Mouse (Mus musculus) heart, adult 2 months (tissue): ENCODE measurements around the gene Aamdc.

ENCODE experiments used
- CTCF ChIP-seq: fragments of 200-600 bp; IDR thresholded peaks from 2 replicates; pipeline ENCODE4 v1.8.1; 2022; ENCODE audit warnings: antibody characterized with exemption, mild to moderate bottlenecking, moderate library complexity
- EP300 ChIP-seq: fragments of 200-500 bp; IDR thresholded peaks from 2 replicates; pipeline ENCODE4 v1.6.1; 2011; ENCODE audit warnings: low read depth, low read length, control low read depth; ENCODE audit not compliant: insufficient read depth
- POLR2A ChIP-seq: fragments of 200-500 bp; IDR thresholded peaks from 2 replicates; pipeline ENCODE4 v1.6.1; 2011; ENCODE audit warnings: mild to moderate bottlenecking, low read depth, low read length, control low read depth; ENCODE audit not compliant: insufficient read depth

DNA sequence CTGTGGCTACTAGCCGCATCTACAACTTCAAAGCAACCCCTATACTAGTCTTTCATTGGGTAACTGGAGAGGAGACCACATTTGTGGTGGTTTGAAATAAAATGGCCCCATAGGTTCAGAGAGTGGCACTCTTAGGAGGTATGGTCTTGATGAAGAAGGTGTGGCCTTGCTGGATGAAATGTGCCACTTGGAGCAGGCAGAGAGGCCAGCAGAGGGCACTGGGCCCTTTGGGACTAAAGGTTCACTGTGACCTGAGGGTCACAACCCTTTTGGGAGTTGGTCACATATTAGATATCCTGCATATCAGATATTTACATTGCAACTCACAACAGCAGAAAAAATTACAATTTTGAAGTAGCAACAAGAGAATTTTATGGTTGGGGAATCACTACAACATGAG is 8.9 kb downstream of the Aamdc start:
- TF ChIP-seq POLR2A (no peak), CTCF (peak; percentile 42), EP300 (no peak)
